Mouse (Mus musculus) MEL (cell line): ENCODE measurements around the gene Tmem219. TPM values are rescaled to one million over a fixed set of nuclear protein-coding genes. Genes with fewer than 3 reads are reported as not detected.

Source experiments
- DNase-seq: peaks from one replicate; pipeline ENCODE4 v3.0.0; 2011; ENCODE audit warnings: low read depth, low spot score
- H3K27ac ChIP-seq: 2 replicates; pipeline ENCODE4 v1.5.1; 2012; ENCODE audit warnings: low read depth, mild to moderate bottlenecking, control low read depth, low read length, moderate library complexity; ENCODE audit not compliant: control insufficient read depth
- H3K27me3 ChIP-seq, 2 experiments: fragments of 150-350 bp in 1 of 2; sonication (generic) in 1 of 2; 2 replicates each; pipeline ENCODE4 v1.6.1; 2012; ENCODE audit warnings: low read length in 2 of 2, mild to moderate bottlenecking in 2 of 2, improper control_type of control experiment in 1 of 2, moderate library complexity in 1 of 2; ENCODE audit not compliant: insufficient read depth in 2 of 2, control insufficient read depth in 1 of 2
- H3K36me3 ChIP-seq, 2 experiments: 2 replicates each; pipeline ENCODE4 v1.6.1; 2012 to 2014; ENCODE audit warnings: low read length in 2 of 2, improper control_type of control experiment in 1 of 2, inconsistent platforms in 1 of 2, mild to moderate bottlenecking in 1 of 2; ENCODE audit not compliant: insufficient read depth in 2 of 2, control insufficient read depth in 1 of 2
- H3K4me1 ChIP-seq, 2 experiments: fragments of 150-350 bp in 1 of 2; sonication (generic) in 1 of 2; 2 replicates each; pipeline ENCODE4 v1.6.1; 2012; ENCODE audit warnings: low read length in 2 of 2, improper control_type of control experiment in 1 of 2, mild to moderate bottlenecking in 1 of 2; ENCODE audit not compliant: insufficient read depth in 2 of 2, control insufficient read depth in 1 of 2
- H3K4me3 ChIP-seq, 2 experiments: fragments of 150-350 bp in 1 of 2; sonication (generic) in 1 of 2; 2 replicates each; pipeline ENCODE4 v1.5.1; 2012; ENCODE audit warnings: low read depth in 2 of 2, low read length in 2 of 2, mild to moderate bottlenecking in 2 of 2, moderate library complexity in 2 of 2, control low read depth in 1 of 2, improper control_type of control experiment in 1 of 2; ENCODE audit not compliant: control insufficient read depth in 1 of 2, insufficient read depth in 1 of 2
- H3K79me2 ChIP-seq: 2 replicates; pipeline ENCODE4 v1.6.1; 2012; ENCODE audit warnings: mild to moderate bottlenecking, low read length, moderate library complexity; ENCODE audit not compliant: control insufficient read depth, poor library complexity, insufficient read depth
- H3K9ac ChIP-seq: 2 replicates; pipeline ENCODE4 v1.6.1; 2012; ENCODE audit warnings: low read depth, mild to moderate bottlenecking, control low read depth, low read length, moderate library complexity; ENCODE audit not compliant: control insufficient read depth, poor library complexity, severe bottlenecking
- H3K9me3 ChIP-seq: fragments of 150-350 bp; sonication (generic); replicated peaks from 2 replicates; pipeline ENCODE4 v1.6.1; 2012; ENCODE audit warnings: mild to moderate bottlenecking, low read length, improper control_type of control experiment, moderate library complexity; ENCODE audit not compliant: insufficient read depth
- CHD1 ChIP-seq: IDR thresholded peaks from 2 replicates; pipeline ENCODE4 v1.6.1; 2012; ENCODE audit warnings: low read depth, mild to moderate bottlenecking, inconsistent platforms, low read length, improper control_type of control experiment
- CHD2 ChIP-seq: IDR thresholded peaks from 2 replicates; pipeline ENCODE4 v1.6.1; 2011; ENCODE audit warnings: low read length, improper control_type of control experiment
- EP300 ChIP-seq, 2 experiments: IDR thresholded peaks; 2 replicates each; pipeline ENCODE4 v1.6.1; 2011; ENCODE audit warnings: improper control_type of control experiment in 2 of 2, low read length in 2 of 2, low read depth in 1 of 2, mild to moderate bottlenecking in 1 of 2
- ETS1 ChIP-seq: IDR thresholded peaks from 2 replicates; pipeline ENCODE4 v1.6.1; 2012; ENCODE audit warnings: low read depth, mild to moderate bottlenecking, inconsistent platforms, low read length, improper control_type of control experiment, moderate library complexity
- GATA1 ChIP-seq: IDR thresholded peaks from 2 replicates; pipeline ENCODE4 v1.6.1; 2011; ENCODE audit warnings: low read depth, low read length, improper control_type of control experiment
- HCFC1 ChIP-seq: IDR thresholded peaks from 2 replicates; pipeline ENCODE4 v1.6.1; 2012; ENCODE audit warnings: low read depth, mild to moderate bottlenecking, inconsistent platforms, low read length, improper control_type of control experiment, moderate library complexity
- KAT2A ChIP-seq: conservative IDR thresholded peaks from 2 replicates; pipeline ENCODE4 v1.6.1; 2012; ENCODE audit warnings: low read depth, low read length, improper control_type of control experiment, inconsistent platforms
- MAFK ChIP-seq: IDR thresholded peaks from 2 replicates; pipeline ENCODE4 v1.6.1; 2011; ENCODE audit warnings: low read depth, mild to moderate bottlenecking, low read length, improper control_type of control experiment, borderline replicate concordance
- MAZ ChIP-seq: IDR thresholded peaks from 2 replicates; pipeline ENCODE4 v1.6.1; 2012; ENCODE audit warnings: low read depth, mild to moderate bottlenecking, inconsistent platforms, low read length, improper control_type of control experiment
- MEF2A ChIP-seq: IDR thresholded peaks from 2 replicates; pipeline ENCODE4 v1.6.1; 2014; ENCODE audit warnings: low read depth, mild to moderate bottlenecking, inconsistent platforms, low read length, improper control_type of control experiment; ENCODE audit not compliant: poor library complexity, insufficient replicate concordance, severe bottlenecking; ENCODE audit errors: extremely low read depth
- MYB ChIP-seq: IDR thresholded peaks from 2 replicates; pipeline ENCODE4 v1.6.1; 2011; ENCODE audit warnings: mild to moderate bottlenecking, low read depth, low read length, improper control_type of control experiment
- POLR2A ChIP-seq, 2 experiments: IDR thresholded peaks; 2 replicates each; pipeline ENCODE4 v1.6.1; 2011 to 2012; ENCODE audit warnings: low read length in 2 of 2, mild to moderate bottlenecking in 2 of 2, control low read depth in 1 of 2, improper control_type of control experiment in 1 of 2, low read depth in 1 of 2, moderate library complexity in 1 of 2; ENCODE audit not compliant: control insufficient read depth in 1 of 2, insufficient read depth in 1 of 2, poor library complexity in 1 of 2
- POLR2AphosphoS2 ChIP-seq: IDR thresholded peaks from 2 replicates; pipeline ENCODE4 v1.6.1; 2011; ENCODE audit warnings: low read length, improper control_type of control experiment
- RAD21 ChIP-seq: IDR thresholded peaks from 2 replicates; pipeline ENCODE4 v1.6.1; 2011; ENCODE audit warnings: mild to moderate bottlenecking, low read depth, low read length, improper control_type of control experiment
- TBP ChIP-seq: IDR thresholded peaks from 2 replicates; pipeline ENCODE4 v1.8.0; 2011; ENCODE audit warnings: low read depth, low read length, improper control_type of control experiment
- UBTF ChIP-seq: IDR thresholded peaks from 2 replicates; pipeline ENCODE4 v1.6.1; 2012; ENCODE audit warnings: low read depth, mild to moderate bottlenecking, inconsistent platforms, low read length, improper control_type of control experiment, moderate library complexity, borderline replicate concordance; ENCODE audit not compliant: insufficient read depth
- USF1 ChIP-seq: IDR thresholded peaks from 2 replicates; pipeline ENCODE4 v1.6.1; 2014; ENCODE audit warnings: low read depth, mild to moderate bottlenecking, inconsistent platforms, low read length, improper control_type of control experiment, moderate library complexity
- ZC3H11A ChIP-seq: IDR thresholded peaks from 2 replicates; pipeline ENCODE4 v1.6.1; 2012; ENCODE audit warnings: low read depth, mild to moderate bottlenecking, inconsistent platforms, low read length, improper control_type of control experiment
- ZKSCAN1 ChIP-seq: IDR thresholded peaks from 2 replicates; pipeline ENCODE4 v1.6.1; 2012; ENCODE audit warnings: low read depth, mild to moderate bottlenecking, inconsistent platforms, low read length, improper control_type of control experiment, moderate library complexity
- ZMIZ1 ChIP-seq: IDR thresholded peaks from 2 replicates; pipeline ENCODE4 v1.6.1; 2012; ENCODE audit warnings: low read depth, mild to moderate bottlenecking, inconsistent platforms, low read length, improper control_type of control experiment, moderate library complexity
- ZNF384 ChIP-seq: IDR thresholded peaks from 2 replicates; pipeline ENCODE4 v1.6.1; 2012; ENCODE audit warnings: low read depth, mild to moderate bottlenecking, inconsistent platforms, low read length, improper control_type of control experiment
- polyA plus RNA-seq, 2 experiments: library from polyadenylated mRNA; stranded (reverse) in 1 of 2; unstranded in 1 of 2; fragments of >175 nt in 1 of 2; fragments of >200 nt in 1 of 2; gene quantifications; 2 replicates each; pipeline versions ENCODE4 v1.2.1 to v1.2.4; 2012; ENCODE audit warnings: low replicate concordance in 2 of 2, low read depth in 1 of 2; ENCODE audit not compliant: insufficient read length in 2 of 2, insufficient read depth in 1 of 2, missing spikeins in 1 of 2
- total RNA-seq: library from RNA; depleted of rRNA; stranded (reverse); fragments of 300-350 nt; gene quantifications from 2 replicates; pipeline ENCODE4 v1.2.3, GENCODE M21; 2012

Tmem219 gene
- total and polyA plus RNA-seq, 3 experiments, result 18.0 to 34.5 TPM; not detected in 1

GRCm38 (mm10) chr7:126951741-126952140 is 29.0 kb upstream of the Tmem219 start:
- TF ChIP-seq GATA1, result no peak
- no peaks in the 10 kb centered on the region for H3K27me3 ChIP-seq
- no peak for DNase-seq

GRCm38 (mm10) chr7:126950647-126951615 is 28.2 kb upstream of the Tmem219 start:
- H3K79me2 ChIP-seq, result no peaks in the 10 kb centered on the region
- no peak overlapping the region for H3K9ac ChIP-seq
- no peak overlapping the region for H3K27ac ChIP-seq
- H3K27me3 ChIP-seq, result no peaks in the 10 kb centered on the region
- H3K4me1 ChIP-seq, result peaks cover 0 to 9% of the 10 kb centered on the region in 2 experiments; a peak in 2 of 4 replicates
- DNase-seq, result no peak
- H3K36me3 ChIP-seq, result no peaks in the 10 kb centered on the region
- no peaks in the 10 kb centered on the region for H3K9me3 ChIP-seq
- no peak overlapping the region for H3K4me3 ChIP-seq
- TF ChIP-seq MAZ (no peak), RAD21 (no peak), TBP (no peak), ZC3H11A (no peak), CHD2 (no peak), POLR2AphosphoS2 (no peak)

More at GRCm38 (mm10) chr7:126951741-126952140, 29.0 kb upstream of the Tmem219 start:
- Histone ChIP-seq H3K36me3 (no peaks in the 10 kb centered on the region), H3K4me1 (peaks cover 0 to 9% of the 10 kb centered on the region in 2 experiments; a peak in 2 of 4 replicates), H3K79me2 (no peaks in the 10 kb centered on the region), H3K9me3 (no peaks in the 10 kb centered on the region), H3K4me3 (no peak overlapping the region), H3K9ac (no peak overlapping the region), H3K27ac (no peak overlapping the region)

- H3K4me3 ChIP-seq, result peak within 1 kb of the TSS in 1 of 2 experiments; percentile 26; a peak in 2 of 4 replicates
- no peaks in the 10 kb centered on the region; a peak in 1 of 4 replicates for H3K36me3 ChIP-seq
- no peak within 1 kb of the TSS for H3K27ac ChIP-seq
- no peaks in the 10 kb centered on the region for H3K79me2 ChIP-seq
- no peaks in the 10 kb centered on the region for H3K27me3 ChIP-seq
- peaks cover 0 to 9% of the 10 kb centered on the region in 2 experiments; a peak in 2 of 4 replicates for H3K4me1 ChIP-seq
- no peaks in the 10 kb centered on the region for H3K9me3 ChIP-seq
- DNase-seq, result peak; percentile 91
- H3K9ac ChIP-seq, result peak within 1 kb of the TSS; percentile 5
- TF ChIP-seq MYB, result no peak
- TF ChIP-seq MAZ, result peak; percentile 90
- peak; percentile 42; the same call in 1 of the 2 replicates for TF ChIP-seq HCFC1
- TF ChIP-seq RAD21, result no peak; the same call in 1 of the 2 replicates
- no peak for TF ChIP-seq CHD1
- TF ChIP-seq ZKSCAN1, result no peak
- TF ChIP-seq POLR2A (IDR thresholded peaks at IDR 0.05; ENCODE audit: control insufficient read depth in 1 of 2, insufficient read depth in 1 of 2, low read depth in 1 of 2, low read length in 2 of 2, poor library complexity in 1 of 2), result no peak
- no peak for TF ChIP-seq ETS1
- TF ChIP-seq MEF2A, result no peak
- no peak for TF ChIP-seq ZNF384
- no peak for TF ChIP-seq KAT2A
- no peak for TF ChIP-seq ZMIZ1
- no peak for TF ChIP-seq USF1
- peak in 1 of 2 experiments; percentile 71; a peak in 2 of 4 replicates for TF ChIP-seq EP300 (IDR thresholded peaks at IDR 0.05; ENCODE audit: low read depth in 1 of 2, low read length in 2 of 2)
- no peak for TF ChIP-seq UBTF
- TF ChIP-seq MAFK, result no peak
- TF ChIP-seq GATA1, result no peak
Measured at GRCm38 (mm10) chr7:126949793-126950646, 27.3 kb upstream of the Tmem219 start, which contains the start of gene Sez6l2. Gene Sez6l2, plus strand, starts transcription at chr7:126950563.
